Mouse (Mus musculus) adrenal gland, adult 18-20 months (tissue): Measurements from ENCODE around the gene Vmn2r30. TPM values are rescaled to one million over a fixed set of nuclear protein-coding genes. Genes with fewer than 3 reads are reported as not detected.
"Not testable (repeated sequence)": the region's sequence is repeated elsewhere in the genome, so short reads cannot be mapped to it uniquely, and the experiment has no call there.

Experiments used
- DNase-seq, 2 experiments: peaks; one replicate each; pipeline ENCODE4 v3.0.0; 2021 to 2022; ENCODE audit warnings: low spot score in 2 of 2
- long read RNA-seq, 2 experiments: library from polyadenylated mRNA; stranded (forward); transcript quantifications; one replicate each; pipeline ENCODE4 v2.0.0; 2021
- microRNA-seq, 2 experiments: library from miRNA; unstranded; fragments of <30 nt; microRNA quantifications; one replicate each; pipeline ENCODE4 v1.2.0; 2021; ENCODE audit warnings: borderline number of aligned reads in 2 of 2
- total RNA-seq, 2 experiments: library from RNA; stranded (reverse); gene quantifications; 1 replicate in 1 of 2; 2 replicates in 1 of 2; pipeline ENCODE4 v1.2.3; 2021

Vmn2r30 gene
- total RNA-seq = under 1 TPM in 1 of 2 experiments, not detected in 1; 0.07 TPM
- long read RNA-seq, experiment 1 = 0 reads
- long read RNA-seq, experiment 2 = 0 reads

GRCm38 (mm10) chr7:7337509-7337908 is at the start of gene Vmn2r30:
Gene Vmn2r30, minus strand, starts transcription at chr7:7337609.
- DNase-seq = not testable (repeated sequence)

- not testable (repeated sequence) for DNase-seq
These were observed 37.0 kb upstream of the Vmn2r30 start, which contains the start of gene Gm45783 for GRCm38 (mm10) chr7:7374431-7374830. Gene Gm45783, minus strand, starts transcription at chr7:7374573.

- peak; percentile 38 to 40 for DNase-seq
These were observed 41.8 kb downstream of the Vmn2r30 start for GRCm38 (mm10) chr7:7295595-7295994.

- DNase-seq = no peak
These were observed 56.0 kb downstream of the Vmn2r30 start for GRCm38 (mm10) chr7:7281383-7281782.

- DNase-seq = peak; percentile 84 to 87
These were observed 59.3 kb downstream of the Vmn2r30 start, which contains the start of gene Gm45844 for GRCm38 (mm10) chr7:7277966-7278567. Gene Gm45844, minus strand, starts transcription at chr7:7278289.

GRCm38 (mm10) chr7:7277556-7277955 is 59.9 kb downstream of the Vmn2r30 start:
- DNase-seq = peak; percentile 19 to 32

Small RNA genes lying within 50 kb of the gene (microRNA-seq; reads per million reads assigned to microRNA genes)
- gene Mir5620 = 7.1 to 10.4 reads per million in 2 experiments

Other genes with a start within 250 kb of the Vmn2r30 start
- 10 to 100 TPM; 11.8 to 16.1 TPM for gene Zfp954, start 216.1 kb downstream of the Vmn2r30 start, total RNA-seq
- gene Zfp773, start 200.9 kb downstream of the Vmn2r30 start, total RNA-seq = under 1 TPM; 0.77 to 0.96 TPM
- gene Zfp418, start 166.3 kb downstream of the Vmn2r30 start, total RNA-seq = 1 to 10 TPM; 3.1 to 3.2 TPM
- gene Zfp772, start 127.6 kb downstream of the Vmn2r30 start, total RNA-seq = 1 to 10 TPM; 4.0 to 4.8 TPM
- 1 to 10 TPM in 1 of 2 experiments, under 1 TPM in 1; 0.80 to 1.3 TPM for gene Vmn2r29, start 90.3 kb downstream of the Vmn2r30 start, total RNA-seq
- 1 to 10 TPM; 3.0 to 4.0 TPM for gene Gm45844, start 59.3 kb downstream of the Vmn2r30 start, total RNA-seq
- 10 to 100 TPM; 50.8 to 78.4 TPM for gene Clcn4, start 36.8 kb downstream of the Vmn2r30 start, total RNA-seq
- gene Gm45783, start 37.0 kb upstream of the Vmn2r30 start, total RNA-seq = 1 to 10 TPM in 1 of 2 experiments, not detected in 1; 1.2 TPM
- not detected for gene Vmn2r31, start 62.1 kb upstream of the Vmn2r30 start, total RNA-seq
- gene Vmn2r32, start 142.4 kb upstream of the Vmn2r30 start, total RNA-seq = not detected
- not detected for gene Vmn2r33, start 229.2 kb upstream of the Vmn2r30 start, total RNA-seq